Mouse (Mus musculus): ENCODE results near the gene Sipa1l3. TPM values are rescaled to one million over a fixed set of nuclear protein-coding genes. Genes with fewer than 3 reads are reported as not detected.

Gene Sipa1l3
- polyA plus RNA-seq, 1 experiment from 2014 or later: 22.0 TPM

GRCm38 (mm10) chr7:29441793-29442192, 76.6 kb downstream of the Sipa1l3 start:
- no peak overlapping the region for H3K4me2 ChIP-seq (replicated peaks; ENCODE audit: low read depth, low read length)
- H3K27ac ChIP-seq (ENCODE audit: low read length): no peak overlapping the region
- ATAC-seq (ENCODE audit: insufficient number of reproducible peaks, insufficient read depth, low FRiP score, low read depth): no peak
- no peaks in the 10 kb centered on the region for H3K9me3 ChIP-seq (ENCODE audit: control insufficient read depth, low read depth, low read length)
- no peaks in the 10 kb centered on the region for H3K36me3 ChIP-seq (ENCODE audit: control insufficient read depth, insufficient read depth, low read length)
- WGBS: 71% methylated on average over 9 of the region's 9 CpGs
- H3K4me3 ChIP-seq (ENCODE audit: low read depth, low read length): no peak overlapping the region
- H3K9ac ChIP-seq (replicated peaks; ENCODE audit: low read depth, low read length): no peak overlapping the region
- H3K4me1 ChIP-seq (ENCODE audit: control insufficient read depth, insufficient read depth, low read length): peaks cover 16% of the 10 kb centered on the region
- H3K27me3 ChIP-seq (ENCODE audit: control insufficient read depth, insufficient read depth, low read length): no peaks in the 10 kb centered on the region

GRCm38 (mm10) chr7:29441151-29441550, 77.3 kb downstream of the Sipa1l3 start:
- no peak for ATAC-seq (ENCODE audit: insufficient number of reproducible peaks, insufficient read depth, low FRiP score, low read depth)
- WGBS: 57% methylated on average over 9 of the region's 9 CpGs
- no peaks in the 10 kb centered on the region for H3K36me3 ChIP-seq (ENCODE audit: control insufficient read depth, insufficient read depth, low read length)
- H3K27me3 ChIP-seq (ENCODE audit: control insufficient read depth, insufficient read depth, low read length): no peaks in the 10 kb centered on the region
- H3K4me2 ChIP-seq (replicated peaks; ENCODE audit: low read depth, low read length): no peak overlapping the region
- H3K4me1 ChIP-seq (ENCODE audit: control insufficient read depth, insufficient read depth, low read length): peaks cover 17% of the 10 kb centered on the region
- no peak overlapping the region for H3K9ac ChIP-seq (replicated peaks; ENCODE audit: low read depth, low read length)
- H3K4me3 ChIP-seq (ENCODE audit: low read depth, low read length): no peak overlapping the region
- no peak overlapping the region for H3K27ac ChIP-seq (ENCODE audit: low read length)
- no peaks in the 10 kb centered on the region for H3K9me3 ChIP-seq (ENCODE audit: control insufficient read depth, low read depth, low read length)

- no peaks in the 10 kb centered on the region for H3K27me3 ChIP-seq (ENCODE audit: control insufficient read depth, insufficient read depth, low read length)
- H3K4me3 ChIP-seq (ENCODE audit: low read depth, low read length): no peak overlapping the region
- 69% methylated on average over 16 of the region's 16 CpGs for WGBS
- no peaks in the 10 kb centered on the region for H3K9me3 ChIP-seq (ENCODE audit: control insufficient read depth, low read depth, low read length)
- no peak overlapping the region for H3K27ac ChIP-seq (ENCODE audit: low read length)
- H3K36me3 ChIP-seq (ENCODE audit: control insufficient read depth, insufficient read depth, low read length): no peaks in the 10 kb centered on the region
- no peak overlapping the region for H3K9ac ChIP-seq (replicated peaks; ENCODE audit: low read depth, low read length)
- no peak for ATAC-seq (ENCODE audit: insufficient number of reproducible peaks, insufficient read depth, low FRiP score, low read depth)
- no peak overlapping the region for H3K4me2 ChIP-seq (replicated peaks; ENCODE audit: low read depth, low read length)
- peaks cover 8% of the 10 kb centered on the region for H3K4me1 ChIP-seq (ENCODE audit: control insufficient read depth, insufficient read depth, low read length)
Observed at GRCm38 (mm10) chr7:29438655-29439282, 79.7 kb downstream of the Sipa1l3 start.

- H3K4me3 ChIP-seq (ENCODE audit: low read depth, low read length): no peak overlapping the region
- no peak overlapping the region for H3K9ac ChIP-seq (replicated peaks; ENCODE audit: low read depth, low read length)
- WGBS: 80% methylated on average over 14 of the region's 14 CpGs
- peaks cover 8% of the 10 kb centered on the region; the same call in 1 of the 2 replicates for H3K4me1 ChIP-seq (ENCODE audit: control insufficient read depth, insufficient read depth, low read length)
- no peak for ATAC-seq (ENCODE audit: insufficient number of reproducible peaks, insufficient read depth, low FRiP score, low read depth)
- no peaks in the 10 kb centered on the region for H3K36me3 ChIP-seq (ENCODE audit: control insufficient read depth, insufficient read depth, low read length)
- H3K27me3 ChIP-seq (ENCODE audit: control insufficient read depth, insufficient read depth, low read length): no peaks in the 10 kb centered on the region
- no peaks in the 10 kb centered on the region for H3K9me3 ChIP-seq (ENCODE audit: control insufficient read depth, low read depth, low read length)
- H3K4me2 ChIP-seq (replicated peaks; ENCODE audit: low read depth, low read length): no peak overlapping the region
- no peak overlapping the region for H3K27ac ChIP-seq (ENCODE audit: low read length)
Observed at GRCm38 (mm10) chr7:29438204-29438603, 80.2 kb downstream of the Sipa1l3 start.

- H3K9me3 ChIP-seq (ENCODE audit: control insufficient read depth, low read depth, low read length): no peaks in the 10 kb centered on the region
- H3K4me2 ChIP-seq (replicated peaks; ENCODE audit: low read depth, low read length): no peak overlapping the region
- H3K27ac ChIP-seq (ENCODE audit: low read length): 0 out of 2 replicates have a peak overlapping the region, but pooled peaks have one; percentile 22
- ATAC-seq (ENCODE audit: insufficient number of reproducible peaks, insufficient read depth, low FRiP score, low read depth): no peak
- no peak overlapping the region for H3K4me3 ChIP-seq (ENCODE audit: low read depth, low read length)
- peaks cover 12% of the 10 kb centered on the region; the same call in 1 of the 2 replicates for H3K4me1 ChIP-seq (ENCODE audit: control insufficient read depth, insufficient read depth, low read length)
- no peak overlapping the region for H3K9ac ChIP-seq (replicated peaks; ENCODE audit: low read depth, low read length)
- H3K36me3 ChIP-seq (ENCODE audit: control insufficient read depth, insufficient read depth, low read length): no peaks in the 10 kb centered on the region
- WGBS: 67% methylated on average over 10 of the region's 10 CpGs
- no peaks in the 10 kb centered on the region for H3K27me3 ChIP-seq (ENCODE audit: control insufficient read depth, insufficient read depth, low read length)
Observed at GRCm38 (mm10) chr7:29437072-29437471, 81.4 kb downstream of the Sipa1l3 start.

- ATAC-seq (ENCODE audit: insufficient number of reproducible peaks, insufficient read depth, low FRiP score, low read depth): no peak
- WGBS: 82% methylated on average over 9 of the region's 9 CpGs
- Histone ChIP-seq H3K27ac (ENCODE audit: low read length) (no peak overlapping the region), H3K9me3 (ENCODE audit: control insufficient read depth, low read depth, low read length) (no peaks in the 10 kb centered on the region), H3K27me3 (ENCODE audit: control insufficient read depth, insufficient read depth, low read length) (no peaks in the 10 kb centered on the region), H3K4me3 (ENCODE audit: low read depth, low read length) (no peak overlapping the region), H3K4me2 (replicated peaks; ENCODE audit: low read depth, low read length) (no peak overlapping the region), H3K36me3 (ENCODE audit: control insufficient read depth, insufficient read depth, low read length) (no peaks in the 10 kb centered on the region), H3K9ac (replicated peaks; ENCODE audit: low read depth, low read length) (no peak overlapping the region), H3K4me1 (ENCODE audit: control insufficient read depth, insufficient read depth, low read length) (peaks cover 14% of the 10 kb centered on the region; the same call in 1 of the 2 replicates)
Observed at GRCm38 (mm10) chr7:29434313-29435035, 84.0 kb downstream of the Sipa1l3 start.

GRCm38 (mm10) chr7:29433725-29434124, 84.7 kb downstream of the Sipa1l3 start:
- H3K27ac ChIP-seq (ENCODE audit: low read length): no peak overlapping the region
- no peaks in the 10 kb centered on the region for H3K9me3 ChIP-seq (ENCODE audit: control insufficient read depth, low read depth, low read length)
- no peak overlapping the region for H3K9ac ChIP-seq (replicated peaks; ENCODE audit: low read depth, low read length)
- H3K4me2 ChIP-seq (replicated peaks; ENCODE audit: low read depth, low read length): no peak overlapping the region
- ATAC-seq (ENCODE audit: insufficient number of reproducible peaks, insufficient read depth, low FRiP score, low read depth): no peak
- peaks cover 14% of the 10 kb centered on the region; the same call in 1 of the 2 replicates for H3K4me1 ChIP-seq (ENCODE audit: control insufficient read depth, insufficient read depth, low read length)
- H3K27me3 ChIP-seq (ENCODE audit: control insufficient read depth, insufficient read depth, low read length): no peaks in the 10 kb centered on the region
- no peak overlapping the region for H3K4me3 ChIP-seq (ENCODE audit: low read depth, low read length)
- WGBS: 84% methylated on average over 10 of the region's 10 CpGs
- H3K36me3 ChIP-seq (ENCODE audit: control insufficient read depth, insufficient read depth, low read length): no peaks in the 10 kb centered on the region

- Histone ChIP-seq H3K9me3 (ENCODE audit: control insufficient read depth, low read depth, low read length) (no peaks in the 10 kb centered on the region), H3K36me3 (ENCODE audit: control insufficient read depth, insufficient read depth, low read length) (no peaks in the 10 kb centered on the region), H3K27me3 (ENCODE audit: control insufficient read depth, insufficient read depth, low read length) (no peaks in the 10 kb centered on the region), H3K4me2 (replicated peaks; ENCODE audit: low read depth, low read length) (no peak overlapping the region), H3K4me3 (ENCODE audit: low read depth, low read length) (no peak overlapping the region), H3K4me1 (ENCODE audit: control insufficient read depth, insufficient read depth, low read length) (peaks cover 11% of the 10 kb centered on the region; the same call in 1 of the 2 replicates), H3K9ac (replicated peaks; ENCODE audit: low read depth, low read length) (no peak overlapping the region), H3K27ac (ENCODE audit: low read length) (no peak overlapping the region)
- 76% methylated on average over 11 of the region's 11 CpGs for WGBS
- no peak for ATAC-seq (ENCODE audit: insufficient number of reproducible peaks, insufficient read depth, low FRiP score, low read depth)
Observed at GRCm38 (mm10) chr7:29432947-29433553, 85.4 kb downstream of the Sipa1l3 start.

Data from stomach, embryonic 14.5 days (tissue).